Mouse (Mus musculus) layer of hippocampus, adult 9-10 months (tissue): ENCODE measurements at regions not wholly inside any gene's neighbourhood (a gene's known extent, or its start where the extent isn't known, plus 50 kb on each side); places are given as distances from the start of the nearest gene placed in this dataset.

ENCODE experiments used
- DNase-seq: peaks from one replicate; pipeline ENCODE4 v3.0.0; 2022; ENCODE audit warnings: low spot score

DNA sequence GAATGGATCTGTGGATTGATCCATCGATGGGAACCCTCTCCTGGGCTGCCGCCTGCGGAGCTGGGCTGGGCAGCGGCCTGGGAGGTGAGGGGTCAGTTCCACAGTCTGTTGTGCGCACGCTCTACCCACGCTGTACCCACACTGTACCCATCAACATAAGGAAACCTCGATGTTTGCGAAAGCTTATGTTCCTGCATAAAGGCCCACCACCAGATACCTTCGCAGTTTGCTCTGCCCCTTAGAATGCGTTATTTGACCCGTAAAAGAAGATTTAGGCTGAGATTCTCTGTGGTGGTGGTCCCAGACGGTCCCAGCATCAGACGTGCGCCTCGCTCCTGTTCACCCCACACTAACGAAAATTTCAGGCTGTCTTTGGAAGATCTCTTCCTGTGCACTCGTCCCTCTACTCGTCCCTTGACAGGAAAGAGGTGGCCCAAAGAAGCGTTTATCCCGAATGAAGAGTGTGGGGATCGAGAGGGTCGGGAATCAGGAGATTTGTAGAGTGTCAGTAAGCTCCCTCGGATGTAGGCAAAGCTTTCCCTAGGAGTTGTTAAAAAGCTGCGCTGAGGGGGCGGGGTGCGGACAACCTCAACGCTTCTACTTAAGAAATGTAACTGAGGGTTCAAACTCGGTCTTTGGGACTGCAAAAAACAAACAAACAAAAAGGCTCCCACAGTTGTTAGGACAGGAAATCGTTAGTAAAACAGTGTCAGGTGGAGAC lies 123.9 kb downstream of the Tmem161b start:
- no peak for DNase-seq

GRCm38 (mm10) chr13:84346569-84346968 lies 124.5 kb downstream of the Tmem161b start:
- DNase-seq: no peak

DNA sequence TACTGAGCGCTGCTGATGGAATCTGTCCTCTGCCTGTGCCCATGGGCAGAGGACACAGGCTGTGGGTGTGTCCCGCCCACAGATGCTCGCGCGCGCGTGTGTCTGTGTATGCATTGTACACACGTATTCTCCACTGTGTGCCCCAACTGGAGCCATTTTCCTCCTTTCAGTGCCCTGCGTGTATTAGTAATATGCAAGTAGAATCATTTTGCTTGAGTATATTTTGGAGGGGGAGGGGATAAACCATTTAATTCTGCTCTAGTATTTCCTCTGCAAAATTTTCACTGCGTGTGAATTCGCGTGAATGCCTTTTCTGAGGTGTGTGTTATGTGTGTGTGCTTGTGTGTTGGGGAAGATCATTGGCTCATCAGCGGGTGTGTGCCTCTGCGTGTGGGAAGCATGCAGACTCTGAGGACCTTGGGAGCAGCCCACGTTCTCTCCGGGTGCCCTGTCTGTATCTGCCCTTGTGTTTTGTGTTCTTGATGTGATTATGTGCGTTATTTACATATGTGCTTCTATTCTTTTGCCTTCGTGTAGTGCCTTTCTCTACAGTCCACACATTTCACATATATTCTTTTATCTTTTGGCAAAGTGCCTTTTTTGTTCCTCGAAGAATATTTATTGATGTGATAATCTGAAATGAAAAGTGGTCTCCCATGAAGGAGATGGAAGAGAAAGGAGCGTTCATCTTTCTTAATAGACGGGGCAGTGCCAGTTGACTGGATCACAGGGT lies 125.3 kb downstream of the Tmem161b start:
- peak; percentile 53 for DNase-seq

DNA sequence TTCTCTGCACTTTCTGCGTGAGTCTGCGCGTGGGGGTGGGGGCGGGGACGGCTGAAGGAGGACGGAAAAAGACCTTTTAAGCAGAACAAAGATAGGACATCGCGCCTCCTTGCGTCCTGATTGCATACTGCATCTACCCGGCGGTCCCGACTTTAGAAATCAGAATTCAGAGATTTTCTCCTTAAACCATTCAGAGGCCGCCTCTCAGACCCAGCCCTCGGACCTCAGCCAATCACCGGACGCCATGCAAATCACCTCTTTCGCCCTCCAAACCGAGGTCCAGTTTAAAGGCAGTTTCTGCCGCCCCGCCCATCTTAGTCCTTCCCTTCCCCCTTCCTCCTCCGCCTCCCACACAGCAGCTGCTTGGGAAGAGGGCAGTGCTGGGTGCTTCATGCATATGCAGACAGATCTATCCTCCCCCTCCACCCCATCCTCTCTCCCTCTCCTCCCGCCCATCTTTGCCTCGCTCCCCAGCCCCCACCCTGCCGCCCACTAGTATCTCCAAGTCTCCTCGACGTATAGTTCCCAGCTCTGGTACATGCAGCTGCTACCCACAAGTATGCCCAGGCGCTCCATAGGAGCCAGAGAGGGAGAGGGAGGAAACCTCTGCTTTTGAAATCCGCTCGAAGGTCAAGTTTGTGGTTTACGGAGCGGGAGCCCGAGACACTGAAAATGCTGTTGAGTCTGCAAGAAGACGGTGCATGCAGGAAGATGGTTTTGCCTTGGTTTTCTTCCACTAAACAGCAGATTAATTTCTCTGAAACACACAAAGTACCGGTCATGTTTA lies 126.0 kb downstream of the Tmem161b start:
- DNase-seq: peak; percentile 99

- DNase-seq: no peak
Observed at GRCm38 (mm10) chr13:84348701-84348975, 126.5 kb downstream of the Tmem161b start.

- no peak for DNase-seq
Observed at GRCm38 (mm10) chr13:84349001-84349720, 127.1 kb downstream of the Tmem161b start.

DNA sequence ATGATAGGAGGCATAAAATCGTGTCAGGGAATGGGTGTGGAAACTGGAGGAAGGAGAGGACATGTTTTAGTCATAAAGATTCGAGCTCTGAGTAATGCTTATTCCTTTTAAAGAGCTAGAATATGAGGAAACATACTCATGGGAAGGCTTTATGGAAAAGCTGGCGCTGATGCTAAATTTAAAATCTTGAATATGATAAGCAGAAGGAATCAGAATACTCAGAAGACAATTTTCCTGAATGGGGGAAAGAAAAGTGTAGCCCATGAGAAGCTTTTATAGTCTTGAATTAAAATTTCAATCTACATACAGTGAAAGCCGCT lies 127.6 kb downstream of the Tmem161b start:
- DNase-seq: no peak

GRCm38 (mm10) chr13:84350791-84351190 lies 128.7 kb downstream of the Tmem161b start:
- DNase-seq: no peak

DNA sequence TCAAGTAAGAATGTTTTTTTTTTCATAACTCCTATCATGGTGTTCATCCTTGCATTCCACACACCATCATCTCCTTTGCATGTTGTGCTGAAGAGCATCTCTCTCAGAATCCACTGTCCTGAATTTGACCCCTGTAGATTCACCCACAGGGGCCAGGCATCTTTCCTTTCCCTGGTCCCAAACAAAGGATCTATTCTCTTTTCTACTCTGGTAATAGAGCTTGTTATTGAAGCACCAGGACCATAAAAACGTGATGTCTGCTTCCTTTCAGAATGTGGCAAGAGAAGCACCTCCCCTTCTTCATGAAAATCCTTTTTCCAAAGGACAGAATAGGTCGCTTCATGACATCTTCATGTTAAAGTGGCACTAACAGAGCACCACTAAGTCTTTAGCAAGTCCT lies 134.4 kb downstream of the Tmem161b start:
- no peak for DNase-seq

GRCm38 (mm10) chr13:84360536-84360935 lies 138.4 kb downstream of the Tmem161b start:
- no peak for DNase-seq

DNA sequence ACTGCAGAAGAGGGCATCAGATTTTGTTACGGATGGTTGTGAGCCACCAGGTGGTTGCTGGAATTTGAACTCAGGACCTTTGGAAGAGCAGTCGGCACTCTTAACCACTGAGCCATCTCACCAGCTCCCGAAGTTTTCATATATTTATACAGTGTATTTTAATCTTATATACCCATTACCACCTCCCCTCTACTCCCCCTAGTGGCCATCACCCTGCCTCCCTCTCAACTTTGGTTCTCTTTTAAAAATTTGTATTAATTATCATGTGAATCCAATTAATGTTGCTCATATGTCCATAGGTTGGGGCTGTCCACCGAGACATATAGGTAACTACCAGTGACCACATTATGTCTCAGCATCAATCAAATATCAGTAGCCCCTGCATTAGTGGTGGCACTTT lies 142.0 kb downstream of the Tmem161b start:
- DNase-seq: no peak

DNA sequence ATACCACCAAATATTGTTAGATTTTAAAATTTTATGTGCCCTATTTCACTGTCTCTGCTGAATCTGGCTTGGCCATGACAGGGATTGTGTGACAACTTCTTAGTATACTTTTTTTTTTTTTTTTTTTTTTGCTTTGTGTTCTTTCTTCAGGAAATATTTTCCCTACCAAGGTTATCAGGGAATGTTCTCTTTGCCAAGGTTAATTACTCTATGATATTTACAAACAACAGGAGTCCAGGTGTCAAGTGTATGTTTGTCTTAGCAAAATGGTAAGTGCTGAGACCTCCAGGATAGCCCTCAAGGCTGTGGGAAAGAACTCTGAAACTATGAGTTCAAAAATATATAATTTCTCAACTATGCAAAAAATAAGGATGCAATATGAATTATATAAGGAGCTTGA lies 143.4 kb downstream of the Tmem161b start:
- DNase-seq: no peak

GRCm38 (mm10) chr13:84366017-84366416 lies 143.9 kb downstream of the Tmem161b start:
- DNase-seq: no peak

DNA sequence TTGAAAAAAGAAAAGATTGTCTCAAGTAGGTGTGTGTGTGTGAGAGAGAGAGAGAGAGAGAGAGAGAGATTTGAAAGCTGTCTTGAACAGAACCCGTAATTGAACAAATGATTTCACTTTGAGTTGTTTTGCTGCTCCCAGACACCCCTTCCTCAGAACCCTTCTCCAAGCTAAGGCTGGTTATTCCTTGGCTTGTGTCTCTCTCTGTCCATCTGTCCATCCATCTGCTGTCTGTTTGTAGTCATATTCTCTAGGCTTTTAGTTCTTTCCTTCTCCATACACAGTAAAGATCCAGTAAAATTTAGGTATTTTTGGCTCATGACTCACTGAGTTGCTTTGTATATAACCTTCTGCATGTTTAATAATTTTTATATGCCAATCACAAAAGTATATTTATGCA lies 144.7 kb downstream of the Tmem161b start:
- no peak for DNase-seq

DNA sequence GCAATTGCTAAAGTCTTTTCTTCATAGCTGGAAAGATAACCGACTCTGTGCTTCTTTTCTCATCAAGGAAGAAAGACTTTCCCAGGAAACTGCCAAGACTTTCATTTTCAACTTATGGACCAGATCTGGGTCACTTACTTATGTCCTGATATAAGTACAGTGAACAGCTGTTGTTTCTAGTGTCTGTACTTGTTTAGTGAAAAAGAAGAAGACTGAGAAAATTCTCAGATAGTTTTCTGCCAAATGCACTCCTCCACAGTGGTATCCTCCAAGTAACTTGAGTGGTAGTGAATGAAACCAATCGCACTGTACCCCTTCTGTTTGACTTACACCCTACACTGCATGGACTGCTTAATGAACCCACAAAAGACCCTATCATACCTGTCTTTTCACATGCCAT lies 146.1 kb downstream of the Tmem161b start:
- no peak for DNase-seq

DNA sequence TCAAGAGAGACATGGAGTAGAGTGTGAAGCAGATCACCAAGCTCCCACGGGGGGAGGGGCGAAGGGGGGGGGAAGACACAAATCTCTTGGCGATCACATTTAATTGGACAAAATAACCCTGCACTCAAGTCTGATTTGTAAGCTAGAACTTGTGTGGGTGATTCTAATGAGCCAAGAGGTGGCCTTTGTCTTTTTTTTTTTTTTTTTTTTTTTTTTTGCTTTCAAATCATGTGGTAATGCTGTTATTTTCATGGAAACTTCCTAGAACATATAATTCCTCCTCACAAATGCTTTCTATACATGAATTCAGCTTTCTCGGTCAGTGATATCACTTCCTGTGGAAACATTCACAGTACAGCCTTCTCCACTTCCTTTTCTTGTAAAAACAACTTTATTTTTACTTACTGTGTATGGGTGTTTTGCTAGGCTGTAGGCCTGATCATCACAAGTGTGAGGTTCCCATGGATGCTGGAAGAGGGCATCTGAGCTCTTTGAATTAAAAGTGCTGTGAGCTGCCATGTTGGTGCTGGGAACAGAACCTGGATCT lies 152.7 kb downstream of the Tmem161b start:
- no peak for DNase-seq

DNA sequence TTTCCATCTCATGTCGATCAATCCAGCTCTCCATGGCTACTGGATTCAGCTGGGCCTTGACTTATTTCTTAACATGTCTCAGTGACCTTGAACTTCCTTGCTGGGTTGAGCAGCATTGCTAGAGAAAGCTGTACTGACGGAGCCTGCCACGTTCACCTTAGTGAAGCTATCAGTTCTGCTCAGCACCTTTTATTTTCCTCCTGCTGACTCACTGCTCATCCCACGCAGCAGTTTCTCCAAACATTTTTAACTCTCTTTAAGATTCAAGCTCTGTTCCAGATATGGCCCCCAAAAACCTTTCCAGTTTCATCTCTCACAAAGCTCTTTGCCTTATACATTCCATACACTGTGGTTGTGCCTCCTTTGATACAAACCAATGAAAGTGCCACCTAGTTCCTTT lies 153.8 kb downstream of the Tmem161b start:
- no peak for DNase-seq

GRCm38 (mm10) chr13:84378553-84379332 lies 156.6 kb downstream of the Tmem161b start:
- no peak for DNase-seq

DNA sequence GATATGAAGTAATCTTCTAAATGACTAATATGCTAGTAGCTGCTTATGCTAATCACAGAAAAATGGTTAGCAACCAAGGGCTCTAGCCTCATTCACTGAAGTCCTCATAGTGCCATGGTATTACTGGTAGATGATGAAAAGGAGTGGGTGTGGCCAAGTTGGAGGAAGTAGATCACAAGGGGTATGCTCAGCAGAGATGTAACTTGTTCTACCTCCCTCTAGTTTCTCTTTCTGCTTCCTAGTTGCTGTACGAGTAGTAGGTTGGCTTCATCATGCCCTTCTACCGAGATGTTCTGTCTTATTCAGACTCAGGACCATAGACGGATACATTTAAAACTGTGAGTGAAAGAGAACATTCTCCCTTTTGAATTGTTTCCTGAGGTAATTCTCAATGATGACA lies 169.5 kb downstream of the Tmem161b start:
- no peak for DNase-seq

- DNase-seq: no peak
Observed at GRCm38 (mm10) chr13:84398476-84399344, 176.6 kb downstream of the Tmem161b start.
